Mouse (Mus musculus) erythroblast, embryonic 14.5 days (primary cell): Measurements from ENCODE around the gene Slc12a9. TPM values are rescaled to one million over a fixed set of nuclear protein-coding genes. Genes with fewer than 3 reads are reported as not detected.

ENCODE experiments used
- H3K27me3 ChIP-seq: 2 replicates; pipeline ENCODE4 v1.6.1; 2012; ENCODE audit warnings: inconsistent platforms; ENCODE audit not compliant: control insufficient read depth
- H3K36me3 ChIP-seq: 2 replicates; pipeline ENCODE4 v1.6.1; 2012; ENCODE audit warnings: mild to moderate bottlenecking, inconsistent platforms; ENCODE audit not compliant: control insufficient read depth
- H3K4me1 ChIP-seq: 2 replicates; pipeline ENCODE4 v1.6.1; 2012; ENCODE audit warnings: inconsistent platforms; ENCODE audit not compliant: control insufficient read depth
- H3K4me3 ChIP-seq: replicated peaks from 2 replicates; pipeline ENCODE3; 2012; ENCODE audit warnings: moderate library complexity, mild to moderate bottlenecking, inconsistent platforms
- H3K9me3 ChIP-seq: 2 replicates; pipeline ENCODE4 v1.6.1; 2012; ENCODE audit warnings: low read length, inconsistent platforms, mixed read lengths; ENCODE audit not compliant: control insufficient read depth
- GATA1 ChIP-seq: IDR thresholded peaks from 2 replicates; pipeline ENCODE4 v1.6.1; 2012; ENCODE audit warnings: low read length, inconsistent platforms, mixed read lengths
- TAL1 ChIP-seq: IDR thresholded peaks from 3 replicates; pipeline ENCODE4 v1.6.1; 2012; ENCODE audit warnings: low read length, inconsistent platforms, mixed read lengths
- polyA plus RNA-seq: library from polyadenylated mRNA; stranded (reverse); fragments of >175 nt; gene quantifications from 2 replicates; pipeline ENCODE4 v1.2.3, GENCODE M21; 2012

The Slc12a9 gene
- polyA plus RNA-seq, 1 experiment, result 0.06 TPM

- Histone ChIP-seq H3K9me3 (no peaks in the 10 kb centered on the region), H3K4me1 (peaks cover 51% of the 10 kb centered on the region), H3K27me3 (peaks cover 10% of the 10 kb centered on the region), H3K36me3 (no peaks in the 10 kb centered on the region), H3K4me3 (no peak overlapping the region)
- no peak for TF ChIP-seq GATA1
- TF ChIP-seq TAL1, result no peak
Measured at GRCm38 (mm10) chr5:137318570-137318969, 14.8 kb downstream of the Slc12a9 start.

GRCm38 (mm10) chr5:137317361-137317760, 16.0 kb downstream of the Slc12a9 start:
- Histone ChIP-seq H3K36me3 (no peaks in the 10 kb centered on the region), H3K4me3 (no peak overlapping the region), H3K4me1 (peaks cover 63% of the 10 kb centered on the region), H3K9me3 (no peaks in the 10 kb centered on the region), H3K27me3 (peaks cover 15% of the 10 kb centered on the region)
- no peak for TF ChIP-seq GATA1
- TF ChIP-seq TAL1, result no peak

- H3K27me3 ChIP-seq, result peaks cover 15% of the 10 kb centered on the region
- peaks cover 8% of the 10 kb centered on the region for H3K36me3 ChIP-seq
- no peak overlapping the region for H3K4me3 ChIP-seq
- no peaks in the 10 kb centered on the region for H3K9me3 ChIP-seq
- peaks cover 60% of the 10 kb centered on the region for H3K4me1 ChIP-seq
- TF ChIP-seq GATA1 (no peak), TAL1 (no peak)
Measured at GRCm38 (mm10) chr5:137315084-137315903, 18.1 kb downstream of the Slc12a9 start.

GRCm38 (mm10) chr5:137314193-137315083, 19.0 kb downstream of the Slc12a9 start, which contains the start of gene Trip6:
Gene Trip6, minus strand, starts transcription at chr5:137314404.
- peak within 1 kb of the TSS; percentile 61 for H3K4me3 ChIP-seq
- no peaks in the 10 kb centered on the region for H3K9me3 ChIP-seq
- H3K4me1 ChIP-seq, result peaks cover 57% of the 10 kb centered on the region
- H3K36me3 ChIP-seq, result peaks cover 16% of the 10 kb centered on the region
- TF ChIP-seq GATA1 (no peak), TAL1 (no peak)
- H3K27me3 ChIP-seq, result peaks cover 15% of the 10 kb centered on the region

GRCm38 (mm10) chr5:137313466-137314192, 19.8 kb downstream of the Slc12a9 start:
- TF ChIP-seq TAL1 (no peak), GATA1 (no peak)
- Histone ChIP-seq H3K27me3 (peaks cover 15% of the 10 kb centered on the region), H3K36me3 (peaks cover 24% of the 10 kb centered on the region), H3K9me3 (peaks cover 1% of the 10 kb centered on the region), H3K4me3 (peak overlapping the region; percentile 61), H3K4me1 (peaks cover 60% of the 10 kb centered on the region)

- Histone ChIP-seq H3K27me3 (peaks cover 3% of the 10 kb centered on the region; the same call in 1 of the 2 replicates), H3K9me3 (peaks cover 5% of the 10 kb centered on the region), H3K36me3 (peaks cover 58% of the 10 kb centered on the region), H3K4me1 (peaks cover 64% of the 10 kb centered on the region), H3K4me3 (peak overlapping the region; percentile 94)
- no peak for TF ChIP-seq GATA1
- no peak for TF ChIP-seq TAL1
Measured at GRCm38 (mm10) chr5:137308356-137308755, 25.0 kb downstream of the Slc12a9 start.

DNA sequence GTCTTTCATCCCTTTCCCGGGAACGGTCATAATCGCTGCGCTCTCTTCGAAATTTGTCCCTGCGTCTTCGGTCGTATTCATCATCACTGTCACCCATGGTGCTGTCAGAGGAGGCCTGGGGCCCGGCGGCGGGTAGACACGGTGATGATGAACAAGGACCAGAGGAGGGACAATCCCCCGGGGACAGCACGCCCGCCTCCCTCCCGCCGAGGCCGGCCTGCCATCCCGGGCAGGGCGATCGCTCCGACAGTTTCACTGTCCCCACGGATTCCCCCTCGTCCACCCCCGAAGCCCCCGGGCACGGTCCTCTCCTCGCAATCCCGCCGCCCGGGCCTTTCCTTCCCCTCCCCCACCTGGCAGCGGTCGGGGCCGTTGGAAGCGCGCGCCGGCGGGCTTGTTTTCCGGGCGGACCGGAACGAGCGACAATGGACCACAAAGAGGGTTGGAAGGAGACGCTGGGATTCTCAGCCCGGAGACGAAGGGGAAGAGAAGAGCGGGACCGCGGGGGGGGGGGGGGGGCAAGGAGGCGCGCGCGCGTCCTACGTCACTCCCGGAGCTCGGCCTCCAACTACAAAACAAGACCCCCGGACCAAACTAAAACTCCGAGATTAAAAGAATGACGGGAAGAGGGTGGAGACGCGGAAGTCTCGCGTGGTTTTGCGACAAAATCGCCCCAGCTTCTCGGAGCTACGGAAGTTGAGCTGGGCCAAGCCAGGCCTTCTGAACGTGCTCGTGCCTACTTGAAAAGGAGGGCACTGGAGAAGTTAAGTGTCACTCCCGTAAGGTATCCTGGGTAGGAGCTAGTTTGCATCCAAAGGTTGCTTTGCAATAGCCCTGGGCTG, 26.1 kb downstream of the Slc12a9 start, which contains the start of gene Srrt:
Srrt (minus strand) TSS at position 604 of the 842 bp plus-strand sequence.
- peak within 1 kb of the TSS; percentile 94 for H3K4me3 ChIP-seq
- peaks cover 64% of the 10 kb centered on the region for H3K4me1 ChIP-seq
- H3K36me3 ChIP-seq, result peaks cover 68% of the 10 kb centered on the region
- H3K27me3 ChIP-seq, result no peaks in the 10 kb centered on the region
- TF ChIP-seq GATA1, result no peak
- no peak for TF ChIP-seq TAL1
- peaks cover 5% of the 10 kb centered on the region for H3K9me3 ChIP-seq
